Mouse (Mus musculus): ENCODE results near the gene Gas2l2. TPM values are rescaled to one million over a fixed set of nuclear protein-coding genes. Genes with fewer than 3 reads are reported as not detected.

Gene Gas2l2
- polyA plus RNA-seq, 1 experiment from 2014 or later: 0.39 TPM

Other genes starting within 250 kb of the Gas2l2 start
- 0.16 and 0.66 TPM in 2 replicates for gene Slfn3, start 238.1 kb downstream of the Gas2l2 start, polyA plus RNA-seq (2016; fragmentation: Nextera tagmentation; extraction: Ambion mirVana)
- gene Slfn14, start 142.7 kb downstream of the Gas2l2 start, polyA plus RNA-seq (2016; fragmentation: Nextera tagmentation; extraction: Ambion mirVana): 0.11 and 0.30 TPM in 2 replicates
- 78.9 and 89.2 TPM in 2 replicates for gene Ap2b1, start 130.4 kb downstream of the Gas2l2 start, polyA plus RNA-seq (2016; fragmentation: Nextera tagmentation; extraction: Ambion mirVana)
- gene Pex12, start 126.9 kb downstream of the Gas2l2 start, polyA plus RNA-seq (2016; fragmentation: Nextera tagmentation; extraction: Ambion mirVana): 13.9 and 17.2 TPM in 2 replicates
- gene Rasl10b, start 20.3 kb downstream of the Gas2l2 start, polyA plus RNA-seq (2016; fragmentation: Nextera tagmentation; extraction: Ambion mirVana): 4.3 and 11.1 TPM in 2 replicates
- gene 1700020L24Rik, start 8.2 kb upstream of the Gas2l2 start, polyA plus RNA-seq (2016; fragmentation: Nextera tagmentation; extraction: Ambion mirVana): 0.97 TPM in 1 of 2 replicates, not detected in the other
- gene Mmp28, start 33.6 kb upstream of the Gas2l2 start, polyA plus RNA-seq (2016; fragmentation: Nextera tagmentation; extraction: Ambion mirVana): 1.1 and 1.3 TPM in 2 replicates
- gene Taf15, start 43.6 kb upstream of the Gas2l2 start, polyA plus RNA-seq (2016; fragmentation: Nextera tagmentation; extraction: Ambion mirVana): 9.2 and 11.3 TPM in 2 replicates
- 0.10 TPM in 1 of 2 replicates, not detected in the other for gene Heatr9, start 92.7 kb upstream of the Gas2l2 start, polyA plus RNA-seq (2016; fragmentation: Nextera tagmentation; extraction: Ambion mirVana)
- not detected in 2 replicates for gene Ccl5, start 101.1 kb upstream of the Gas2l2 start, polyA plus RNA-seq (2016; fragmentation: Nextera tagmentation; extraction: Ambion mirVana)
- 1.1 and 1.5 TPM in 2 replicates for gene Ccl9, start 149.2 kb upstream of the Gas2l2 start, polyA plus RNA-seq (2016; fragmentation: Nextera tagmentation; extraction: Ambion mirVana)
- gene Ccl6, start 163.6 kb upstream of the Gas2l2 start, polyA plus RNA-seq (2016; fragmentation: Nextera tagmentation; extraction: Ambion mirVana): 1.9 and 3.0 TPM in 2 replicates
- not detected in 2 replicates for gene Rpl9-ps1, start 216.2 kb upstream of the Gas2l2 start, polyA plus RNA-seq (2016; fragmentation: Nextera tagmentation; extraction: Ambion mirVana)
- 1.2 and 1.3 TPM in 2 replicates for gene Ccl3, start 219.9 kb upstream of the Gas2l2 start, polyA plus RNA-seq (2016; fragmentation: Nextera tagmentation; extraction: Ambion mirVana)
- 0.58 TPM in 1 of 2 replicates, not detected in the other for gene Ccl4, start 233.1 kb upstream of the Gas2l2 start, polyA plus RNA-seq (2016; fragmentation: Nextera tagmentation; extraction: Ambion mirVana)

Data from hindbrain, embryonic 10.5 days (tissue).